Mouse (Mus musculus): ENCODE measurements around the gene Tmem151a. TPM values are rescaled to one million over a fixed set of nuclear protein-coding genes. Genes with fewer than 3 reads are reported as not detected.

The Tmem151a gene
- polyA plus RNA-seq, 1 experiment from 2014 or later, result 4.7 TPM

- ATAC-seq, result no peak
- H3K4me3 ChIP-seq (ENCODE audit: low read length), result no peak overlapping the region
- H3K27me3 ChIP-seq (replicated peaks; ENCODE audit: control insufficient read depth, insufficient read depth, low read length), result no peaks in the 10 kb centered on the region
- peaks cover 20% of the 10 kb centered on the region for H3K4me1 ChIP-seq (ENCODE audit: control insufficient read depth, insufficient read depth, low read length)
- peaks cover 6% of the 10 kb centered on the region; the same call in 1 of the 2 replicates for H3K36me3 ChIP-seq (ENCODE audit: control insufficient read depth, insufficient read depth, low read length)
- WGBS, result 73% methylated on average over 19 of the region's 19 CpGs
- H3K9ac ChIP-seq (ENCODE audit: low read depth, low read length), result no peak overlapping the region
- H3K4me2 ChIP-seq (ENCODE audit: low read depth, low read length), result no peak overlapping the region
- no peaks in the 10 kb centered on the region for H3K9me3 ChIP-seq (ENCODE audit: control insufficient read depth, low read length)
- no peak overlapping the region for H3K27ac ChIP-seq (ENCODE audit: low read length)
These were observed 24.5 kb upstream of the Tmem151a start for GRCm38 (mm10) chr19:5109659-5110453.

- H3K4me1 ChIP-seq (ENCODE audit: control insufficient read depth, insufficient read depth, low read length), result peaks cover 20% of the 10 kb centered on the region
- peaks cover 6% of the 10 kb centered on the region; the same call in 1 of the 2 replicates for H3K36me3 ChIP-seq (ENCODE audit: control insufficient read depth, insufficient read depth, low read length)
- no peak for ATAC-seq
- H3K9ac ChIP-seq (ENCODE audit: low read depth, low read length), result no peak overlapping the region
- no peak overlapping the region for H3K27ac ChIP-seq (ENCODE audit: low read length)
- 27% methylated on average over 4 of the region's 4 CpGs for WGBS
- no peaks in the 10 kb centered on the region for H3K9me3 ChIP-seq (ENCODE audit: control insufficient read depth, low read length)
- H3K27me3 ChIP-seq (replicated peaks; ENCODE audit: control insufficient read depth, insufficient read depth, low read length), result no peaks in the 10 kb centered on the region
- H3K4me3 ChIP-seq (ENCODE audit: low read length), result no peak overlapping the region
- no peak overlapping the region for H3K4me2 ChIP-seq (ENCODE audit: low read depth, low read length)
These were observed 23.4 kb upstream of the Tmem151a start for GRCm38 (mm10) chr19:5108702-5109101.

GRCm38 (mm10) chr19:5108271-5108575 lies 22.9 kb upstream of the Tmem151a start:
- WGBS, result 12% methylated on average over 5 of the region's 5 CpGs
- Histone ChIP-seq H3K36me3 (ENCODE audit: control insufficient read depth, insufficient read depth, low read length) (peaks cover 6% of the 10 kb centered on the region; the same call in 1 of the 2 replicates), H3K4me3 (ENCODE audit: low read length) (no peak overlapping the region), H3K27ac (ENCODE audit: low read length) (no peak overlapping the region), H3K4me2 (ENCODE audit: low read depth, low read length) (no peak overlapping the region), H3K9ac (ENCODE audit: low read depth, low read length) (no peak overlapping the region), H3K9me3 (ENCODE audit: control insufficient read depth, low read length) (no peaks in the 10 kb centered on the region), H3K27me3 (replicated peaks; ENCODE audit: control insufficient read depth, insufficient read depth, low read length) (no peaks in the 10 kb centered on the region), H3K4me1 (ENCODE audit: control insufficient read depth, insufficient read depth, low read length) (peaks cover 20% of the 10 kb centered on the region)
- peak; percentile 36 for ATAC-seq

GRCm38 (mm10) chr19:5107556-5108270 lies 22.4 kb upstream of the Tmem151a start:
- ATAC-seq, result no peak; the same call in 1 of the 2 replicates
- Histone ChIP-seq H3K36me3 (ENCODE audit: control insufficient read depth, insufficient read depth, low read length) (peaks cover 5% of the 10 kb centered on the region; the same call in 1 of the 2 replicates), H3K27me3 (replicated peaks; ENCODE audit: control insufficient read depth, insufficient read depth, low read length) (no peaks in the 10 kb centered on the region), H3K9me3 (ENCODE audit: control insufficient read depth, low read length) (no peaks in the 10 kb centered on the region), H3K4me3 (ENCODE audit: low read length) (no peak overlapping the region), H3K4me1 (ENCODE audit: control insufficient read depth, insufficient read depth, low read length) (peaks cover 20% of the 10 kb centered on the region), H3K27ac (ENCODE audit: low read length) (no peak overlapping the region), H3K9ac (ENCODE audit: low read depth, low read length) (peak overlapping the region; percentile 95; the same call in 1 of the 2 replicates), H3K4me2 (ENCODE audit: low read depth, low read length) (no peak overlapping the region)
- WGBS, result 64% methylated on average over 18 of the region's 18 CpGs

- H3K36me3 ChIP-seq (ENCODE audit: control insufficient read depth, insufficient read depth, low read length), result peaks cover 10% of the 10 kb centered on the region
- no peaks in the 10 kb centered on the region for H3K9me3 ChIP-seq (ENCODE audit: control insufficient read depth, low read length)
- H3K4me2 ChIP-seq (ENCODE audit: low read depth, low read length), result peak within 1 kb of the TSS; percentile 88
- H3K4me1 ChIP-seq (ENCODE audit: control insufficient read depth, insufficient read depth, low read length), result peaks cover 20% of the 10 kb centered on the region
- peak within 1 kb of the TSS; percentile 85 for H3K4me3 ChIP-seq (ENCODE audit: low read length)
- H3K27me3 ChIP-seq (replicated peaks; ENCODE audit: control insufficient read depth, insufficient read depth, low read length), result no peaks in the 10 kb centered on the region
- peak; percentile 94 for ATAC-seq
- under 1% methylated on average over 46 of the region's 46 CpGs for WGBS
- peak within 1 kb of the TSS; percentile 95 for H3K9ac ChIP-seq (ENCODE audit: low read depth, low read length)
- H3K27ac ChIP-seq (ENCODE audit: low read length), result peak within 1 kb of the TSS; percentile 91
These were observed 21.4 kb upstream of the Tmem151a start, which contains the start of gene Rab1b for GRCm38 (mm10) chr19:5106731-5107191. Rab1b (minus strand) TSS chr19:5107072.

- peaks cover 14% of the 10 kb centered on the region for H3K36me3 ChIP-seq (ENCODE audit: control insufficient read depth, insufficient read depth, low read length)
- ATAC-seq, result no peak
- no peaks in the 10 kb centered on the region for H3K9me3 ChIP-seq (ENCODE audit: control insufficient read depth, low read length)
These were observed 20.7 kb upstream of the Tmem151a start for GRCm38 (mm10) chr19:5106074-5106473.

GRCm38 (mm10) chr19:5098363-5099143 lies 13.2 kb upstream of the Tmem151a start, which contains the start of gene Cnih2:
Cnih2 (minus strand) TSS chr19:5098521.
- peaks cover 17% of the 10 kb centered on the region for H3K36me3 ChIP-seq (ENCODE audit: control insufficient read depth, insufficient read depth, low read length)
- no peaks in the 10 kb centered on the region for H3K9me3 ChIP-seq (ENCODE audit: control insufficient read depth, low read length)
- 5% methylated on average over 40 of the region's 48 CpGs for WGBS
- peak within 1 kb of the TSS; percentile 78 for H3K9ac ChIP-seq (ENCODE audit: low read depth, low read length)
- peak within 1 kb of the TSS; percentile 61 for H3K4me3 ChIP-seq (ENCODE audit: low read length)
- peaks cover 27% of the 10 kb centered on the region for H3K4me1 ChIP-seq (ENCODE audit: control insufficient read depth, insufficient read depth, low read length)
- no peak within 1 kb of the TSS for H3K27ac ChIP-seq (ENCODE audit: low read length)
- peak within 1 kb of the TSS; percentile 100 for H3K4me2 ChIP-seq (ENCODE audit: low read depth, low read length)
- ATAC-seq, result peak; percentile 70
- H3K27me3 ChIP-seq (replicated peaks; ENCODE audit: control insufficient read depth, insufficient read depth, low read length), result no peaks in the 10 kb centered on the region

More at GRCm38 (mm10) chr19:5106074-5106473, 20.7 kb upstream of the Tmem151a start:
- H3K4me2 ChIP-seq (ENCODE audit: low read depth, low read length), result peak overlapping the region; percentile 88
- H3K9ac ChIP-seq (ENCODE audit: low read depth, low read length), result peak overlapping the region; percentile 95
- WGBS, result 7% methylated on average over 9 of the region's 9 CpGs
- H3K27ac ChIP-seq (ENCODE audit: low read length), result peak overlapping the region; percentile 91
- H3K4me1 ChIP-seq (ENCODE audit: control insufficient read depth, insufficient read depth, low read length), result peaks cover 20% of the 10 kb centered on the region
- peak overlapping the region; percentile 85 for H3K4me3 ChIP-seq (ENCODE audit: low read length)
- no peaks in the 10 kb centered on the region for H3K27me3 ChIP-seq (replicated peaks; ENCODE audit: control insufficient read depth, insufficient read depth, low read length)

GRCm38 (mm10) chr19:5097521-5098362 lies 12.4 kb upstream of the Tmem151a start:
- H3K36me3 ChIP-seq (ENCODE audit: control insufficient read depth, insufficient read depth, low read length), result peaks cover 17% of the 10 kb centered on the region
- 4% methylated on average over 20 of the region's 31 CpGs for WGBS
- peak overlapping the region; percentile 78 for H3K9ac ChIP-seq (ENCODE audit: low read depth, low read length)
- H3K9me3 ChIP-seq (ENCODE audit: control insufficient read depth, low read length), result no peaks in the 10 kb centered on the region
- peak overlapping the region; percentile 61 for H3K4me3 ChIP-seq (ENCODE audit: low read length)
- H3K27ac ChIP-seq (ENCODE audit: low read length), result no peak overlapping the region
- ATAC-seq, result peak; percentile 6; the same call in 1 of the 2 replicates
- peak overlapping the region; percentile 100 for H3K4me2 ChIP-seq (ENCODE audit: low read depth, low read length)
- peaks cover 27% of the 10 kb centered on the region for H3K4me1 ChIP-seq (ENCODE audit: control insufficient read depth, insufficient read depth, low read length)
- no peaks in the 10 kb centered on the region for H3K27me3 ChIP-seq (replicated peaks; ENCODE audit: control insufficient read depth, insufficient read depth, low read length)
